Mouse (Mus musculus) forebrain, embryonic 13.5 days (tissue): ENCODE results near the gene Nenf. TPM values are rescaled to one million over a fixed set of nuclear protein-coding genes. Genes with fewer than 3 reads are reported as not detected.

Experiments used
- ATAC-seq: fragments of 200-750 bp; cut with Nextera tagmentation; 2 replicates; pipeline ENCODE4 v1.8.0; 2017
- H3K27ac ChIP-seq: fragments of 300-500 bp; sonication (generic); 2 replicates; pipeline ENCODE4 v1.5.1; 2015; ENCODE audit warnings: inconsistent platforms, mild to moderate bottlenecking, moderate library complexity
- H3K27me3 ChIP-seq: fragments of 300-500 bp; sonication (generic); 2 replicates; pipeline ENCODE4 v1.6.1; 2015; ENCODE audit warnings: mild to moderate bottlenecking, inconsistent platforms
- H3K36me3 ChIP-seq: fragments of 300-500 bp; sonication (generic); 2 replicates; pipeline ENCODE4 v1.6.1; 2015; ENCODE audit warnings: mild to moderate bottlenecking, inconsistent platforms; ENCODE audit not compliant: poor library complexity, severe bottlenecking
- H3K4me1 ChIP-seq: fragments of 300-500 bp; sonication (generic); 2 replicates; pipeline ENCODE4 v1.6.1; 2015; ENCODE audit warnings: inconsistent platforms
- H3K4me2 ChIP-seq: fragments of 300-500 bp; sonication (generic); 2 replicates; pipeline ENCODE4 v1.6.1; 2015; ENCODE audit warnings: inconsistent platforms, mild to moderate bottlenecking, moderate library complexity
- H3K4me3 ChIP-seq: fragments of 300-500 bp; sonication (generic); 2 replicates; pipeline ENCODE4 v1.5.1; 2015; ENCODE audit warnings: mild to moderate bottlenecking, inconsistent platforms
- H3K9ac ChIP-seq: fragments of 300-500 bp; sonication (generic); 2 replicates; pipeline ENCODE4 v1.6.1; 2015; ENCODE audit warnings: mild to moderate bottlenecking, inconsistent platforms
- H3K9me3 ChIP-seq: fragments of 300-500 bp; sonication (generic); replicated peaks from 2 replicates; pipeline ENCODE4 v1.6.1; 2016; ENCODE audit warnings: inconsistent platforms
- WGBS: fragments of 180-500 bp; shearing (Covaris S2); methylation state at CpG from one replicate; pipeline ENCODE4 v1.1.7; 2015; 5-methylcytosine and 5-hydroxymethylcytosine counted together
- polyA plus RNA-seq: library from polyadenylated mRNA; unstranded; fragments of >200 nt; fragmentation: Nextera tagmentation; extraction: Ambion mirVana; gene quantifications from 2 replicates; pipeline ENCODE4 v1.2.1, GENCODE M21; 2015

Gene Nenf
- polyA plus RNA-seq, 1 experiment from 2014 or later, result 69.3 TPM

DNA sequence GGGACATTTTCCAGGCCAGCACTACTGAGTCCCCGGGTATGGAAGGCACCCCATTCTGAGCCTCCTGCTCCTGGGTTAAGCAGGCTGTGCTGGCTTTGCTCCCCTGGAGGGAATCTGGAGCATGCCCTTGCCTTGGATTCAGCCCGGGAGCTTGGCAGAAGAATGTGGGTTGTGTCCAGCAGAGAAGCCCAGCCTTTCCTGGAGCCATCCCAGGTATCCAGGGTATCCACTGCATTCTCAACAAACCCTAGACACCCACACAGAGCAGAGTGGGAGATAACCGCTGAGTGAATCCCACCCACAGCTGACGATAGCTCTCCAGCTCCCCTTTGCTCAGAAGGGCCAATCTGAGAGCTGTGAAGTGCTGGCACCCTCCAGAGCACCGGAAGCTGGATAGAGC, 21.5 kb downstream of the Nenf start:
- WGBS, result 78% methylated on average over 5 of the region's 5 CpGs
- no peaks in the 10 kb centered on the region for H3K9me3 ChIP-seq
- H3K36me3 ChIP-seq, result no peaks in the 10 kb centered on the region

DNA sequence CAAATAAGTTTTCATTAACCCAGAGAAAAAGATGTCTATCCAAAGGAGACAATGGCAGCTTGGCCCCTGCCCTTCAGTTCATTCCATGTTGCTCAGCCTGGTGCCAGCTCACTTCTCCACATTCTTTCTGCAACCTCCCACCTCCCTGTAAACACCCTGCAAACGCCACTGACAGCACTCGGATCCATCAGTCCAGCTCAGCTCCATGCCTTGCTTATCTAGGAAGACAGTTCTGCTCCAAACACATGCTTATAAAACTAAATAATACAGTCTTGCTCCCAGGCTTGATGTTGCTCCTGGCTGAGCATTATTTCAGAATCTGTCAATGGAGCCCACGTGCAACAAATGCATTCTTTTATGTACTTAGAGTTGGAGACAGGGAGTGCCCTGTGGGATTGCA, 22.2 kb downstream of the Nenf start:
- Histone ChIP-seq H3K36me3 (no peaks in the 10 kb centered on the region), H3K4me3 (no peak overlapping the region), H3K27me3 (no peaks in the 10 kb centered on the region), H3K9me3 (no peaks in the 10 kb centered on the region), H3K27ac (no peak overlapping the region), H3K4me1 (no peaks in the 10 kb centered on the region), H3K9ac (no peak overlapping the region), H3K4me2 (no peak overlapping the region)
- no peak for ATAC-seq
- 40% methylated on average over 3 of the region's 3 CpGs for WGBS

More for the DNA sequence above, 21.5 kb downstream of the Nenf start:
- no peak overlapping the region for H3K4me3 ChIP-seq
- no peaks in the 10 kb centered on the region for H3K4me1 ChIP-seq
- H3K27me3 ChIP-seq, result no peaks in the 10 kb centered on the region
- no peak overlapping the region for H3K9ac ChIP-seq
- ATAC-seq, result no peak
- H3K27ac ChIP-seq, result no peak overlapping the region
- H3K4me2 ChIP-seq, result no peak overlapping the region

DNA sequence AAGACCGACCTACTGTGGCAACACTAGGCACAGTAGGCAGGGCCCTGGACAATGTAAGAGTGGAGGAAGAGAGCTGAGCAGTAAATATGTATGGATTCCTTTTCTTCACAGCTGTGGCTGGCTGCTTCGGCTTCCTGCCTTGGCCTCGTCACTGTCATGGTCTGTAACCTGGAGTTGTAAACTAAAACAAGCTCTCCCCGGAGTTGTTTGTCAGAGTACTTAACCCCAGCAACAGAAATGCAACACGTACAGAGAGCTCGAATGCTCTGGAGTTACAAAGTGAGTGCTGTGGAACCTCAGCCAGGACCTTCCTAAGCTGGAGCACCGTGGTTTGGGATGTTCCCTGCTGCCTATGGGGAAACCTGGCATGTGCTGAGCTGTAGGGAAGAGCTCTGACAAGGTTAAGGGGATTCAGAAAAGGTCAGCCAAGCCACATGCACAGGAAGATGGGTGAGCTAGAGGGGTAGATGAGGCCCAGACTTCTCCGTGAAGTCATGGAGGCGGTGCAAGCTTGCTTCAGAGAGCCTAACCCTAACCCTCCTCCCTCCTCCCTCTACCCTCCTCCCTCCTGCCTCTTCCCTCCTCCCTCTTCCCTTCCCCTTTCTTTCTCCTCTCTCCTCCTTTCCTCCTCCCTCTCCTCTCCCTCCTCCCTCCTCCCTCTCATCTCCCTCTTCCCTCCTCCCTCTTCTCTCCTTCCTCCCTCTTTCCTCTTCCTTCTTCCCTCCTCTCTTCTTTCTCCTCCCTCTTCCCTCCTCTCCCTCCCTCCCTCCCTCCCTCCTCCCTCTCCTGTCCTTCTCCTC, 23.8 kb downstream of the Nenf start:
- Histone ChIP-seq H3K4me1 (no peaks in the 10 kb centered on the region), H3K9ac (no peak overlapping the region), H3K36me3 (no peaks in the 10 kb centered on the region), H3K27ac (no peak overlapping the region), H3K4me2 (no peak overlapping the region), H3K27me3 (no peaks in the 10 kb centered on the region), H3K4me3 (no peak overlapping the region), H3K9me3 (no peaks in the 10 kb centered on the region)
- WGBS, result 76% methylated on average over 9 of the region's 9 CpGs
- ATAC-seq, result no peak

DNA sequence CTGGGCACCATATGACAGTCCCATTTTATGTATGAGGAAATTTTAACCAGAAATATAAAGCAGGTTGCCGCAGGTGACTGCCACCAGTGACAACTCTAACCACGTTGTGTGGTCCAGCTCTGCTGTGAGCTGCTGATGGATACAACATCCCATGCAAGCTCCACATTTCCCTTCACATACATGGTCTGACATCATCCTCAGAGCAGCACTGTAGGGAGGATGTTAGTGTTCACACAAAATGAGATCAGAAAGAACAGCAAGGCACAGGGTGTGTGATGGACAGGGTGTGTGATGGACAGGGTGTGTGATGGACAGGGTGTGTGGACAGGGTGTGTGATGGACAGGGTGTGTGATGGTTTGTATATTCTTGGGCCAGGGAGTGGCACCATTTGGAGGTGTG, 24.9 kb downstream of the Nenf start:
- no peaks in the 10 kb centered on the region for H3K4me1 ChIP-seq
- no peak overlapping the region for H3K4me2 ChIP-seq
- no peak overlapping the region for H3K27ac ChIP-seq
- no peaks in the 10 kb centered on the region for H3K9me3 ChIP-seq
- no peaks in the 10 kb centered on the region for H3K36me3 ChIP-seq
- H3K27me3 ChIP-seq, result no peaks in the 10 kb centered on the region
- no peak overlapping the region for H3K4me3 ChIP-seq
- H3K9ac ChIP-seq, result no peak overlapping the region
- 84% methylated on average over 2 of the region's 2 CpGs for WGBS
- ATAC-seq, result no peak

DNA sequence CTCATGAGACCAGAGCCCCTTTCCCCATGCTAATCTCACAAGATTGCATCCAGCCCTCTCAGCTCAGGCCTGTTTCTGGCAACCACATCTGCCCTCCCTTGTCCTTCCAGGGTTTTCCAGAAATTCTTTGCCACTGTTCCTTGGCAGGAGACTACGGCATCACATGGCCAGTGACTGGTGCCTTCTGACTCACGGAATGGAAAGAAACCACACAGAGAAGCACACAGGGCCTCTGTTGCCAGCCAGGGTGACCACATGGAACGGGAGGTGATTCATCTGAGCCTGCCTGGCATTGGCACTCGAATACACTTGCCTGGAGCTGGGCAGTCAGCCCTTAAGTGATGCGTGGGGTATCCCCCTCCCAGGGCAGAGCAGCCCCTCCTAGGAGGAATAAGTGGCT, 25.6 kb downstream of the Nenf start:
- no peak overlapping the region for H3K4me3 ChIP-seq
- no peaks in the 10 kb centered on the region for H3K36me3 ChIP-seq
- no peak overlapping the region for H3K9ac ChIP-seq
- no peak for ATAC-seq
- H3K27me3 ChIP-seq, result no peaks in the 10 kb centered on the region
- 78% methylated on average over 5 of the region's 5 CpGs for WGBS
- no peak overlapping the region for H3K4me2 ChIP-seq
- no peak overlapping the region for H3K27ac ChIP-seq
- H3K9me3 ChIP-seq, result no peaks in the 10 kb centered on the region
- no peaks in the 10 kb centered on the region for H3K4me1 ChIP-seq

DNA sequence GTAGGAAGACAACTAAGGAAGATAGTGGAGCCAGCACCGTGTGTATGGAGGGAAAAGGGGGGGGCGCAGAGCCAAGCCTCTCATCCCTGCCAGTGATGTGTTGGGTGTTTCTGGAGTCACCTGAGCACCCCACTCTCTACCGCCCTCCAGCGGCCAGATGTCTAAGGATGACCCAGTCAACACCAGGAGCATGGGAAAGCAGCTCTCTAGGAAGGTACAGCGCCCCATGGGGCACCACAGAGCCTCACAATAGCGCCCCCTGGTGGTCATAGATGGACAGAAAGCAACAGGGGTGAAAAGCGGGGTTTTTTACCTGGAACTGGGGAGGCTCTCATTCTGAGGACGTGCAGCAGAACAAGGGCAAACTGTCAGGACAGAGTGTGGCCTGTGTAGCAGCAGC, 29.2 kb downstream of the Nenf start:
- WGBS, result 34% methylated on average over 8 of the region's 8 CpGs
- no peak for ATAC-seq
- H3K36me3 ChIP-seq, result no peaks in the 10 kb centered on the region
- no peaks in the 10 kb centered on the region for H3K4me1 ChIP-seq
- H3K9ac ChIP-seq, result no peak overlapping the region
- no peak overlapping the region for H3K4me3 ChIP-seq
- H3K27ac ChIP-seq, result no peak overlapping the region
- no peak overlapping the region for H3K4me2 ChIP-seq
- H3K27me3 ChIP-seq, result no peaks in the 10 kb centered on the region
- no peaks in the 10 kb centered on the region for H3K9me3 ChIP-seq

DNA sequence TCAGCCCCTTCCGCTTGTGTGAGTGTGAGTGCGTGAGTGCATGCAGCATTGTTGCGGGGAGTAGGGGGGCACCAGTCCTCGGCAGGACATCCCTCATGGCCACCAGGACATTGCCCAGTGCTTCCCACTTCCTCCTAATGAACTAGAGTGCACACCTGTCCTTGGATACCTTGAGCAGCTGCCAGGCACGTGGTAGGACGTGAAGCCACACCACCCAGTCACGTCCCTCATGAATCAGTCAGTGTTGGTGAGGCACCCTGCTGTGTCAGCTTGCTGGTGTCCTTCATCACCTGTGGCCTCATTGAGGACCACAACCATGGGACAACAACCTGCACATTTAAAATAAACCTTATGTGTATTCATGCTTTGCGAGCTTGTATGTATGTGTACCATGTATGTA, 33.5 kb downstream of the Nenf start:
- H3K9me3 ChIP-seq, result no peaks in the 10 kb centered on the region
- no peak overlapping the region for H3K4me3 ChIP-seq
- no peaks in the 10 kb centered on the region for H3K4me1 ChIP-seq
- no peak overlapping the region for H3K9ac ChIP-seq
- ATAC-seq, result no peak
- no peak overlapping the region for H3K27ac ChIP-seq
- WGBS, result 90% methylated on average over 8 of the region's 8 CpGs
- no peaks in the 10 kb centered on the region for H3K36me3 ChIP-seq
- no peaks in the 10 kb centered on the region for H3K27me3 ChIP-seq
- H3K4me2 ChIP-seq, result no peak overlapping the region

DNA sequence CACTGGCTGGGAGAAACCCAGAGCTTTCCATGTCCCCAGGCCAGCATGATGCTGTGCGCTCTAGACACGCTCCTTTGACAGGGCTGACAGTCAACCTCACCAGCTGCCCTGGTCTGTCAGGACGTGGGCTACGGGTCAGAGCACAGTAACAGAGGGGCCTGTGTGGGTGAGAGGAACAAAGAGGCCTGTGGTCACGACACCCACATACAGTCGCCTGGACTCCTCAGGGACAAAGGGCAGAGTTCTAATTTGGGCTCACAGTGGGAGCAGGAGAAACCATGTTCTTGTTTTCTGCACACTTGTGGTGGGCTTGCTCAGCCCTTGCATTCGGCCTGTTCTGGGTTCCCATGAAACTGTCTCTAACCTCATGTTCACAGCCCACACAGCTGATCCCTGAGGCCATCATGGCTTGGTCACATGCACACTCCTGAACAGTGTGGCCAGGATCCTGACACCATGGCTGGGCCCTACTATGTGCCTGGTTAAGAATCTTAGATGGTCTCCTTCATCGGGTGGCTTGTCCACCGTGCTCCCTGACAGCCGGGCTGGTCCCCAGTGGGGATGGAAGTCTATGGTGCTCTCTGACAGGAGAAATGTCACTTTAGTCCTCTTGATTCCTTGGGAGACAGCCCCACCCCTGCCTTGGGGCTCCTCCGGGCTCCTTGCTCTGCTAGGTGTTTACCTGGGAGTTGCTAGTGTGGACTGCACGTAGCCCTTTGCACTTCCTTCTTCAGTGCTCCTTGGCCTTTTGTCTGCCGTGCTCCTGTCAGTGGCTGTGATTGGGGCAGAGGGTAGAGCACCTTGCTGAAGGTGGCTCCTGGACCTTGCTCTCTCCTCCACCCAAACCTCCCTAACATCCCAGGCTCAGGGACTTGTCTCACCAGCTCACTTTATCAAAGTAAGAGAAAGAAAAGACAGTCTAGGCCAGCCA, 34.6 kb downstream of the Nenf start:
- H3K27ac ChIP-seq, result no peak overlapping the region
- no peaks in the 10 kb centered on the region for H3K9me3 ChIP-seq
- no peak overlapping the region for H3K4me3 ChIP-seq
- H3K4me1 ChIP-seq, result no peaks in the 10 kb centered on the region
- ATAC-seq, result no peak
- H3K9ac ChIP-seq, result no peak overlapping the region
- no peaks in the 10 kb centered on the region for H3K27me3 ChIP-seq
- H3K36me3 ChIP-seq, result no peaks in the 10 kb centered on the region
- WGBS, result 85% methylated on average over 13 of the region's 13 CpGs
- H3K4me2 ChIP-seq, result no peak overlapping the region

DNA sequence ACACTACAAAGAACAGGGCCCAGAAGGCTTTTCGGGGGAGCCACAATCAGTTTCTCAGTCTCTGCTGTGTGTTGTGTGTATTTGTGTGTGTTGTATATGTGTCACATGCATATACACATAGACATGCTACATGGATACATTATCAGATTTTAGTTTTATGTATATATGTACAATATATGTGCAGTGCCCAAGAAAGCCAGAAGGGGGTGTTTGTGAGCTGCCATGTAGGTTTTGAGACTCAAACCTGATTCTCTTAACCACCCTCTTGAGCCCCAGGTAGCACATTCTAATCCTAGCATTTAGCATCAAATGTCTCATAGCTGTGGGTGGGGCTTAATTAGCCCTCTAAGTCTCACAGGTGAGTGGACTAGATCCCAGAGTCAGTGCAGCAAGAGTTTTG, 35.7 kb downstream of the Nenf start:
- no peaks in the 10 kb centered on the region for H3K4me1 ChIP-seq
- 94% methylated on average over 1 of the region's 1 CpGs for WGBS
- H3K27ac ChIP-seq, result no peak overlapping the region
- H3K36me3 ChIP-seq, result no peaks in the 10 kb centered on the region
- H3K4me3 ChIP-seq, result no peak overlapping the region
- H3K4me2 ChIP-seq, result no peak overlapping the region
- no peaks in the 10 kb centered on the region for H3K9me3 ChIP-seq
- no peak overlapping the region for H3K9ac ChIP-seq
- no peaks in the 10 kb centered on the region for H3K27me3 ChIP-seq
- no peak for ATAC-seq

DNA sequence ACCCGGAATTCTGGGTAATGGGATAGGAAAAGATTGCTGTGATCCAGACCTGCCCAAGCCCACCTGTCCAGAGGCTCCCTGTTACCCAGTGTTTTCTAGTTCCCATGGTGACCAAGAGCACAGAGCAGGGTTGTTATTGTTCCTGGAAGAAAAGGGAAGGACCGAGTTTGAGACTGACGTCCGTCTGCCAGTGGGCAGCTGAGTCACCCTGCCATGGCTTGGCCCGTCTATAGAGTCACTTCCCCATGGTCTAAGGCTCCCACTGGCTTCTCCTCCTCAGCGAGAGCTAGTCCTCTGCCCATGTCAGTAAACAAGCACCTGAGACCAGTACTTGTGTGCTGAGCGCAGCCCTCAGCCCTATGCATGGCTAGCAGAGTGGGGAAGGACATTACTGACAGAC, 36.8 kb downstream of the Nenf start:
- Histone ChIP-seq H3K36me3 (no peaks in the 10 kb centered on the region), H3K27me3 (no peaks in the 10 kb centered on the region), H3K4me2 (no peak overlapping the region), H3K4me3 (no peak overlapping the region), H3K9ac (no peak overlapping the region), H3K9me3 (no peaks in the 10 kb centered on the region), H3K4me1 (no peaks in the 10 kb centered on the region), H3K27ac (no peak overlapping the region)
- no peak for ATAC-seq
- 45% methylated on average over 7 of the region's 7 CpGs for WGBS

DNA sequence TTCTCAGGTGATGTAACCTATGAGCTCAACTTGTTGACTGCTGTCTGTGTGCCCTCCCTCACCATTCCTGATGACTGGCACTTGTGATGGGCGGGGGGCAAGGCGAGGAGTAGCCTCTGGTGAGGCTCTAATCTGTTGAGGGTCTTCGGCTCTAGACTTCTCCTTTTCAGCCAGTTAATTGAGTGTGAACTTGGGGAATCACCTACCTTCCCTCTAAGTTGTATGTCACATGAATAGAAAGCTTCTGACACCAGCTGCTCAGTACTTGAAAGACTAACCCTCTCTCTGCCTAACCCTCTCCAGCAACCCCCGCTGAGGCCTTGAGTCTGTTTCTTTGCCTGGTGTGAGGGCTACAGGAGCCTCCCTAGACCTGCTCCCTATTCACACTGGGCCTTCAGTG, 39.7 kb downstream of the Nenf start:
- H3K4me1 ChIP-seq, result no peaks in the 10 kb centered on the region
- H3K9ac ChIP-seq, result no peak overlapping the region
- no peaks in the 10 kb centered on the region for H3K9me3 ChIP-seq
- WGBS, result 82% methylated on average over 4 of the region's 4 CpGs
- H3K4me3 ChIP-seq, result no peak overlapping the region
- no peak for ATAC-seq
- no peak overlapping the region for H3K27ac ChIP-seq
- H3K27me3 ChIP-seq, result no peaks in the 10 kb centered on the region
- no peak overlapping the region for H3K4me2 ChIP-seq
- no peaks in the 10 kb centered on the region for H3K36me3 ChIP-seq

DNA sequence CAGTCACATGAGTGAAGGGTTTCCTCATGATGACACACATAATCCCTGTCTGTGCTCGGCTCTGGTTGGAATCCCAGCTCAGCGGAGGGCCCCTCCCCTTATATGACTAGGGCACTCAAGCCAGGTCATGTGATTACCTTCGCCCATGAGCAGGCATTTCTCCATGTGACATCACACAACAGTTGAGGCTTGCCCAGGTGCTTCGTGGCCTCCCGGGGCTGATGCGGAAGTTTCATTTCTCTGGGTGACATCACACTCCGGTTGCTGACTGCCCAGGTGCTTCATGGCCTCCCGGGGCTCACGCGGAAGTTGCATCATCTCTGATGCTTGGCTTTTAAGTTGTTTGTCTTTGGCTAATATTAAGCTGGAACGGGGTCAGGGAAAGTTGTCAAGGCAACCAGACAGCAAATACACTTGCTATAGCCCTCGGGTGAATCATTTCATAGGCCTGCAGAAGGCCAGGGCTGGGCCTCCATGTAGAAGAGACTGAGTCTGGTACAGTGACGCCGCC, 40.4 kb downstream of the Nenf start:
- H3K27me3 ChIP-seq, result no peaks in the 10 kb centered on the region
- no peak for ATAC-seq
- no peaks in the 10 kb centered on the region for H3K9me3 ChIP-seq
- no peak overlapping the region for H3K4me2 ChIP-seq
- no peak overlapping the region for H3K9ac ChIP-seq
- 83% methylated on average over 14 of the region's 14 CpGs for WGBS
- H3K27ac ChIP-seq, result no peak overlapping the region
- H3K4me1 ChIP-seq, result no peaks in the 10 kb centered on the region
- no peak overlapping the region for H3K4me3 ChIP-seq
- no peaks in the 10 kb centered on the region for H3K36me3 ChIP-seq
